Mouse (Mus musculus) C2C12 (cell line): ENCODE measurements around the gene Klhdc2.

Experiments used
- CEBPB ChIP-seq: IDR thresholded peaks from one replicate; pipeline ENCODE4 v1.6.1; 2011; ENCODE audit warnings: low read depth, mild to moderate bottlenecking, control low read depth, moderate library complexity
- CTCF ChIP-seq: IDR thresholded peaks from one replicate; pipeline ENCODE4 v1.5.1; 2011; ENCODE audit not compliant: control insufficient read depth, insufficient read depth, insufficient read length
- MAX ChIP-seq: IDR thresholded peaks from one replicate; pipeline ENCODE4 v1.6.1; 2011; ENCODE audit warnings: mild to moderate bottlenecking, control low read depth
- USF1 ChIP-seq: IDR thresholded peaks from one replicate; pipeline ENCODE4 v1.6.1; 2011; ENCODE audit warnings: low read depth, mild to moderate bottlenecking, control low read depth, moderate library complexity

GRCm38 (mm10) chr12:69257836-69258235 is 38.6 kb upstream of the Klhdc2 start:
- no peak for TF ChIP-seq CTCF
- no peak for TF ChIP-seq MAX
- no peak for TF ChIP-seq USF1
- no peak for TF ChIP-seq CEBPB
